Mouse (Mus musculus): ENCODE results near the gene Zkscan1. TPM values are rescaled to one million over a fixed set of nuclear protein-coding genes. Genes with fewer than 3 reads are reported as not detected.

The Zkscan1 gene
- polyA plus RNA-seq (2015; fragmentation: Nextera tagmentation; extraction: Ambion mirVana) = 4.9 and 5.4 TPM in 2 replicates

DNA sequence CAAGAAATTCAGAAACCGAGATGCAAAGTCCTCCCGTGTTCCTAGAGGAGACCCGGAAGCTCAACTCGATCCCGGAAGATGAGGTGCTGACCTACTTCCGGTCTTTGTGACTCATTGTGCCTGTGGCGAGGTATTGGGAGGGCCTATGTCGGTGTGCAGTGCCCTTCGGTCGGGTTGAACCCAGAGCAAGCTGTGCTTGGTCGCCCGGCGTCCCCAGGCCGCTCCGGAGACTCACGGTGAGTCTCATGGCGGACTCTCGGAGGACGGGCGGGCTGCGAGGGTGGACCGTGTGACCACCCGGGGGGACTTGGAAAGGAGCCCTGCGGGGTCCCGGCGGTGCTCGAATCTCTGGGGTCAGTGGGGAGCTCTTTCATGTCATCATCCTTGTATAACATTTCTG is at the start of gene Zkscan1:
Gene Zkscan1 (plus strand): TSS at position 89 of the 400 bp plus-strand sequence.

DNA sequence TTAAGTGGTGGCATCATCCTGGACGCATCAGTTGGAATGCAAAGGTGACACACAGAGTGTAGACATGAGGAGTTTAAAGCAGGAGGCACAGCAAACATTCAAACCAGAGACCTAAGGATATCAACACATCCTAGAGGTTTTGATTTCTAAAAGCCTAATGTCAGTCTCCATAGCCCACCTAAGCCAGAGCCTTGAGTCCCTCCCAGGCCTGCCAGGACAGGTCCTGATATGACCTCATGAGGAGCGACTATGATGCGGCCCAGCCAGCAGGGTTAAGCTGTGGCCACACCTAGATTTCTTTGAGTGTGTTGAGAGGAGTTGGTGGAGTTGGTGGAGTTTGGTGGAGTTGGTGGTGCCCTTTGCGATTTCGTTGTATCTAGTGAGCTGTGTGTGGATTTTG is 32.0 kb upstream of the Zkscan1 start, which contains the start of gene Smok3c:
Gene Smok3c (plus strand): TSS at position 301 of the 400 bp plus-strand sequence.

DNA sequence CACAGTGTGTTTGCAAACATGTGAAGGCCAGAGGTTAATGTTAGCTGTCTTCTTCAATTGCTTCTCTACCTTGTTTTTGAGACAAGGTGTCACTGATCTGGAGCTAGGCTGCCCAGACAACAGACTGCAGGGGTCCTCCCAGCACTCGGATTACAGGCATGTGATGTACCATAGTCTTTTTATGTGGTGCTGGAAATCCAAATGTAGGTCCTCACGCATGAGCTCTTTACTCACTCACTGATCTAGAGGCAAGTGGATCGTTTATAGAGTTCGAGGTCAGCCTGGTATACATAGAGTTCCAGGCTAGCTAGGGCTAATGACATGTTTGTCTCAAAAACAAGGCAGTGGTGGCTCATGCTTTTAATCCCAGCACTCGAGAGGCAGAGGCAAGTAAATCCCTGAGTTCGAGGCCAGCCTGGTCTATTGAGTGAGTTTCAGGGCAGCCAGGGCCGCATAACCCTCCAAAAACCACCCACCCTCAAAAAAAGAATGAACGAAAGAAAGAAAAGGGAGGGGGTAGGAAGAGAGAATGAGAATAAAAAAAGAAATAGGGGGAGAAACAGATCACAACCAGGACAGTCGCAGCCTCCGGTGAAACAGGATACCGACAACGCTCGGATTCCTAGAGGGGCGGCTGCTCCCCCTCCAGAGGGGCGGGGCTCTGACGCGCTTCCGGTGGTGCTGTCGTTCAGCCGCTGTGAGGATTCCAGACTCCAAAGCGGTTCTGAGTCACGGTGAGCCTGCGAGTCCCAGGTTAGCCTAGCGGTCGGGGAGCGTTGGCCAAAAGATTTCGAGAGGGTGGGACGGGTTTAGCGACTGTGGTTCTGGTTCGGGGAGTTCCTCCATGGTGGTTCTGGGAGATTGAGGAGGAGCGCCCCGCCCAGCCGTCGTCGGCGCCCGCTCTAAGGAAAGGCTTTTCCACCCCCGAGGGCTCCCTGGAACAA is 31.6 kb downstream of the Zkscan1 start, which contains the start of gene Zscan21:
Gene Zscan21 (plus strand): TSS at position 649 of the 944 bp plus-strand sequence.

DNA sequence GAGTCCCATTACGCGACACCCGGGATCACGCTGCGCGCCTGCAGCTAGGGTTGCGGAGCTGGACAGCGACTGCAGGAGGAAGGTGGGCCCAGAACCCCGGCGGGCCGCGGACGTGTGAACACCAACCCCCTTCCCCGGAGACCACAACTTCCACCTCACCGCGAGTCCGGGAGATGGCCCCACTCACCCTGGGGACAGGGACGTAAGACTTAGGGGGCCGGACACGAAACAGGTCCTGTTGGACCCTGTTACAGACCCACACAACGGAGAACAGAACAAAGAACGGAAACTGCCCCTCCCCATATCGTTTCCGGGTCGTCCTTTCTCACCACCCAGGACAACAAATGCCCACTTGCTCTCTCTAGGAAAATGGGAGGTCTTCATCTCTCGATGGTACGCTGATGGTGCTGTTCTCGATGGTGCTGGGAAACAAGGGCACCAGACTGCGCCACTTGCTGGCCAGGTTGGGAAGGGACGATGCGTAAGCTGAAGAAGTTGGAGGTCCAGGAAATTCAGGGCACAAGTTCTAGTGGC is 70.6 kb downstream of the Zkscan1 start, which contains the start of gene Zfp113:
Gene Zfp113 (minus strand): TSS at position 302 of the 534 bp plus-strand sequence.

Other genes starting within 250 kb of the Zkscan1 start
- gene Pilra, start 248.8 kb upstream of the Zkscan1 start, polyA plus RNA-seq (2015; fragmentation: Nextera tagmentation; extraction: Ambion mirVana) = 16.8 and 27.1 TPM in 2 replicates
- 17.8 and 27.4 TPM in 2 replicates for gene Pilrb1, start 227.0 kb upstream of the Zkscan1 start, polyA plus RNA-seq (2015; fragmentation: Nextera tagmentation; extraction: Ambion mirVana)
- gene Pilrb2, start 213.3 kb upstream of the Zkscan1 start, polyA plus RNA-seq (2015; fragmentation: Nextera tagmentation; extraction: Ambion mirVana) = 25.5 and 39.0 TPM in 2 replicates
- 0.18 and 0.27 TPM in 2 replicates for gene Cyp3a13, start 163.5 kb upstream of the Zkscan1 start, polyA plus RNA-seq (2015; fragmentation: Nextera tagmentation; extraction: Ambion mirVana)
- 0.04 TPM in 1 of 2 replicates, not detected in the other for gene Gjc3, start 122.0 kb upstream of the Zkscan1 start, polyA plus RNA-seq (2015; fragmentation: Nextera tagmentation; extraction: Ambion mirVana)
- gene Azgp1, start 103.6 kb upstream of the Zkscan1 start, polyA plus RNA-seq (2015; fragmentation: Nextera tagmentation; extraction: Ambion mirVana) = 0.46 TPM in 1 of 2 replicates, not detected in the other
- not detected in 2 replicates for gene Smok3a, start 63.8 kb upstream of the Zkscan1 start, polyA plus RNA-seq (2015; fragmentation: Nextera tagmentation; extraction: Ambion mirVana)
- not detected in 2 replicates for gene Smok3b, start 63.7 kb upstream of the Zkscan1 start, polyA plus RNA-seq (2015; fragmentation: Nextera tagmentation; extraction: Ambion mirVana)
- not detected in 2 replicates for gene Smok3c, start 31.9 kb upstream of the Zkscan1 start, polyA plus RNA-seq (2015; fragmentation: Nextera tagmentation; extraction: Ambion mirVana)
- 14.2 and 17.9 TPM in 2 replicates for gene Zscan21, start 31.8 kb downstream of the Zkscan1 start, polyA plus RNA-seq (2015; fragmentation: Nextera tagmentation; extraction: Ambion mirVana)
- 6.2 and 7.3 TPM in 2 replicates for gene Zfp113, start 70.7 kb downstream of the Zkscan1 start, polyA plus RNA-seq (2015; fragmentation: Nextera tagmentation; extraction: Ambion mirVana)
- gene Cops6, start 76.0 kb downstream of the Zkscan1 start, polyA plus RNA-seq (2015; fragmentation: Nextera tagmentation; extraction: Ambion mirVana) = 124 and 131 TPM in 2 replicates
- 9.1 and 9.7 TPM in 2 replicates for gene Ap4m1, start 86.9 kb downstream of the Zkscan1 start, polyA plus RNA-seq (2015; fragmentation: Nextera tagmentation; extraction: Ambion mirVana)
- 197 and 222 TPM in 2 replicates for gene Mcm7, start 87.3 kb downstream of the Zkscan1 start, polyA plus RNA-seq (2015; fragmentation: Nextera tagmentation; extraction: Ambion mirVana)
- 35.1 and 35.4 TPM in 2 replicates for gene Taf6, start 102.4 kb downstream of the Zkscan1 start, polyA plus RNA-seq (2015; fragmentation: Nextera tagmentation; extraction: Ambion mirVana)
- 20.0 and 20.2 TPM in 2 replicates for gene Cnpy4, start 102.4 kb downstream of the Zkscan1 start, polyA plus RNA-seq (2015; fragmentation: Nextera tagmentation; extraction: Ambion mirVana)
- gene Mblac1, start 109.2 kb downstream of the Zkscan1 start, polyA plus RNA-seq (2015; fragmentation: Nextera tagmentation; extraction: Ambion mirVana) = 6.0 and 7.3 TPM in 2 replicates
- 1.1 and 1.6 TPM in 2 replicates for gene Nxpe5, start 140.8 kb downstream of the Zkscan1 start, polyA plus RNA-seq (2015; fragmentation: Nextera tagmentation; extraction: Ambion mirVana)
- gene Lamtor4, start 170.4 kb downstream of the Zkscan1 start, polyA plus RNA-seq (2015; fragmentation: Nextera tagmentation; extraction: Ambion mirVana) = 59.8 and 75.8 TPM in 2 replicates
- gene BC037034, start 178.9 kb downstream of the Zkscan1 start, polyA plus RNA-seq (2015; fragmentation: Nextera tagmentation; extraction: Ambion mirVana) = 8.0 and 8.6 TPM in 2 replicates
- gene Gal3st4, start 187.8 kb downstream of the Zkscan1 start, polyA plus RNA-seq (2015; fragmentation: Nextera tagmentation; extraction: Ambion mirVana) = 0.49 and 0.56 TPM in 2 replicates
- gene Gm43720, start 194.9 kb downstream of the Zkscan1 start, polyA plus RNA-seq (2015; fragmentation: Nextera tagmentation; extraction: Ambion mirVana) = not detected in 2 replicates
- 1.5 TPM in 2 replicates for gene Gpc2, start 194.9 kb downstream of the Zkscan1 start, polyA plus RNA-seq (2015; fragmentation: Nextera tagmentation; extraction: Ambion mirVana)
- gene Stag3, start 195.2 kb downstream of the Zkscan1 start, polyA plus RNA-seq (2015; fragmentation: Nextera tagmentation; extraction: Ambion mirVana) = 1.8 and 2.4 TPM in 2 replicates

All from spleen, postnatal 0 days (tissue).